In the genomic region with DNA sequence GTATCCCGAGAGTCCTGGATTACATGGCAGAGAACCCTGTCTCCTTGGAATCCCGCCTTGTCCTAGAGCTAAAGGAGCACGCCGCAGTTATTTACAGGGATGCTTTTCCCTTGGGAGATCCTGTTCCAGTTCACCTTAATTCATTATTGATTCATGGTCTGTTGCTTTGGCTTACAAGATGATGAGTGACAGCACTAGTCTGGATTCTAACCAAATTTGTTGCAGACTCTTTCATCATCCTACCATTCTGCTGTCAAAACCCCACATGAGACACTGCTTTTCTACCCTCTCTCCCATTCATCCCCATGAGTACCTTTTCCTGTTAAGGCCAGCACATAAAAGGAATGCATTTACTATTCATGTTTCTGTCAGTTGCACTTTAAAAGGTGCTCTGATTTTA, we compare ENCODE assay signal across 29 mouse cellular contexts.
DNase-seq lines count a peak whose midpoint lies in the region; ATAC-seq lines count a peak whose summit lies in the region.
"Had no signal": no experiment of that assay in that cellular context is flagged by ENCODE, and none has a peak within 500 bp of the region (broad histone marks: within the 10 kb centered on the region; RNA-seq: fewer than 3 reads in every experiment).

No protein-coding gene starts in this region.

- H3K36me3 ChIP-seq in forebrain, embryonic 15.5 days: peaks cover 32% of the 10 kb centered on the region
- H3K36me3 ChIP-seq in forebrain, embryonic 12.5 days (replicated peaks): peaks cover 28% of the 10 kb centered on the region
- H3K36me3 ChIP-seq: heart, embryonic 15.5 days; liver, embryonic 15.5 days had no signal

- 0 out of 2 replicates have a peak, but pooled peaks have one; percentile 29 for ATAC-seq in forebrain, embryonic 15.5 days (replicated peaks)
- no peak for ATAC-seq in forebrain, embryonic 12.5 days (ENCODE audit: low FRiP score)
- ATAC-seq: activated CD4-positive, CD25-positive, alpha-beta regulatory T cell, adult 4 months; intestine, postnatal 0 days had no signal

- no peak overlapping the region for H3K27ac ChIP-seq in forebrain, embryonic 15.5 days (replicated peaks)
- no peak overlapping the region for H3K27ac ChIP-seq in forebrain, embryonic 12.5 days
- H3K27ac ChIP-seq: embryonic facial prominence, embryonic 13.5 days; heart, embryonic 10.5 days; heart, embryonic 15.5 days; limb, embryonic 12.5 days; liver, embryonic 15.5 days; neural tube, embryonic 15.5 days; stomach, postnatal 0 days had no signal

- DNase-seq in 3T3-L1 (ENCODE audit: low read depth, low spot score): peak; percentile 68
- DNase-seq in adipocyte (ENCODE audit: low spot score): peak; percentile 28
- DNase-seq in retina, embryonic 14.5 days (ENCODE audit: low spot score): peak; percentile 50
- no peak for DNase-seq in urinary bladder, postnatal 36 days (ENCODE audit: low spot score in 2 of 2)
- no peak for DNase-seq in thymus, postnatal 0 days (ENCODE audit: low spot score)
- DNase-seq: adrenal gland, adult 8-10 months; cerebellum, adult 11 months; cerebellum, adult 9-10 months; gastrocnemius, postnatal 10 days; kidney, adult 9 months; kidney, postnatal 14 days; lung, embryonic 14.5 days; lung, postnatal 14 days; right cerebral cortex, adult 18-20 months; right cerebral cortex, postnatal 4 days; thymus, adult 2 months; thymus, postnatal 4 days had no signal

- H3K4me1 ChIP-seq in forebrain, embryonic 15.5 days: no peaks in the 10 kb centered on the region
- H3K4me1 ChIP-seq in forebrain, embryonic 12.5 days: no peaks in the 10 kb centered on the region
- H3K4me1 ChIP-seq: embryonic facial prominence, embryonic 13.5 days; heart, embryonic 10.5 days; heart, embryonic 15.5 days; limb, embryonic 12.5 days; liver, embryonic 15.5 days; neural tube, embryonic 15.5 days had no signal

- H3K9me3 ChIP-seq in forebrain, embryonic 15.5 days: no peaks in the 10 kb centered on the region
- no peaks in the 10 kb centered on the region for H3K9me3 ChIP-seq in forebrain, embryonic 12.5 days
- H3K9me3 ChIP-seq: embryonic facial prominence, embryonic 13.5 days; heart, embryonic 10.5 days; heart, embryonic 15.5 days; limb, embryonic 12.5 days; liver, embryonic 15.5 days; neural tube, embryonic 15.5 days had no signal

- H3K4me3 ChIP-seq in forebrain, embryonic 15.5 days: no peak overlapping the region
- H3K4me3 ChIP-seq in forebrain, embryonic 12.5 days (replicated peaks): no peak overlapping the region
- H3K4me3 ChIP-seq: embryonic facial prominence, embryonic 13.5 days; erythroblast, embryonic 14.5 days; heart, embryonic 10.5 days; heart, embryonic 15.5 days; limb, embryonic 12.5 days; liver, embryonic 15.5 days; neural tube, embryonic 15.5 days had no signal

- H3K4me2 ChIP-seq in forebrain, embryonic 15.5 days (replicated peaks): no peak overlapping the region
- H3K4me2 ChIP-seq in forebrain, embryonic 12.5 days: no peak overlapping the region
- H3K4me2 ChIP-seq: embryonic facial prominence, embryonic 13.5 days; heart, embryonic 15.5 days; limb, embryonic 12.5 days; liver, embryonic 15.5 days; lung, embryonic 14.5 days; neural tube, embryonic 15.5 days had no signal

- no peak overlapping the region for H3K9ac ChIP-seq in forebrain, embryonic 15.5 days (replicated peaks)
- H3K9ac ChIP-seq in forebrain, embryonic 12.5 days: no peak overlapping the region
- H3K9ac ChIP-seq: embryonic facial prominence, embryonic 13.5 days; heart, embryonic 15.5 days; limb, embryonic 12.5 days; liver, embryonic 15.5 days; lung, embryonic 14.5 days; neural tube, embryonic 15.5 days had no signal

- 76% methylated on average over 4 of the region's 4 CpGs for WGBS in forebrain, embryonic 15.5 days
- WGBS in forebrain, embryonic 12.5 days: 91% methylated on average over 4 of the region's 4 CpGs

- H3K27me3 ChIP-seq in forebrain, embryonic 15.5 days: no peaks in the 10 kb centered on the region
- no peaks in the 10 kb centered on the region for H3K27me3 ChIP-seq in forebrain, embryonic 12.5 days
- H3K27me3 ChIP-seq: embryonic facial prominence, embryonic 13.5 days; heart, embryonic 15.5 days; limb, embryonic 12.5 days; liver, embryonic 15.5 days; neural tube, embryonic 15.5 days had no signal

Comparison
In these comparisons a context has a peak if more than half of its experiments do, and no peak if none do; other contexts are left out.
1. DNase-seq: peak in 3T3-L1 (single experiment), adipocyte (single experiment) and retina, embryonic 14.5 days (single experiment); none in urinary bladder, postnatal 36 days (0 of 2) and thymus, postnatal 0 days (single experiment).